Mouse (Mus musculus) layer of hippocampus, adult 9-11 months (tissue): ENCODE results near the gene Chsy1.

Experiments used
- DNase-seq: peaks from one replicate; pipeline ENCODE4 v3.0.0; 2022

Chsy1 gene

GRCm38 (mm10) chr7:66108961-66109854, at the start of gene Chsy1:
Chsy1 (plus strand) TSS chr7:66109515.
- peak; percentile 88 for DNase-seq

- DNase-seq: peak; percentile 83
These were observed 49.0 kb upstream of the Chsy1 start for GRCm38 (mm10) chr7:66060066-66060956.

GRCm38 (mm10) chr7:66061057-66061456, 48.3 kb upstream of the Chsy1 start:
- DNase-seq: no peak

GRCm38 (mm10) chr7:66076411-66076810, 32.9 kb upstream of the Chsy1 start:
- peak; percentile 36 for DNase-seq

GRCm38 (mm10) chr7:66079364-66080230, 29.7 kb upstream of the Chsy1 start, which contains the start of gene Selenos:
Selenos (plus strand) TSS chr7:66079649.
- peak; percentile 97 for DNase-seq

- DNase-seq: no peak
These were observed 29.1 kb upstream of the Chsy1 start for GRCm38 (mm10) chr7:66080231-66080613.

GRCm38 (mm10) chr7:66083757-66084156, 25.6 kb upstream of the Chsy1 start:
- no peak for DNase-seq

- no peak for DNase-seq
These were observed 24.8 kb upstream of the Chsy1 start for GRCm38 (mm10) chr7:66084546-66084945.

GRCm38 (mm10) chr7:66087652-66088051, 21.7 kb upstream of the Chsy1 start:
- DNase-seq: peak; percentile 79

- DNase-seq: no peak
These were observed 21.2 kb upstream of the Chsy1 start for GRCm38 (mm10) chr7:66088077-66088476.

- DNase-seq: no peak
These were observed 18.6 kb upstream of the Chsy1 start for GRCm38 (mm10) chr7:66090676-66091190.

- no peak for DNase-seq
These were observed 17.8 kb upstream of the Chsy1 start for GRCm38 (mm10) chr7:66091553-66091952.

GRCm38 (mm10) chr7:66092656-66093055, 16.7 kb upstream of the Chsy1 start:
- no peak for DNase-seq

- DNase-seq: no peak
These were observed 15.2 kb upstream of the Chsy1 start for GRCm38 (mm10) chr7:66094141-66094540.

GRCm38 (mm10) chr7:66098803-66099202, 10.5 kb upstream of the Chsy1 start:
- no peak for DNase-seq

GRCm38 (mm10) chr7:66101866-66102265, 7.4 kb upstream of the Chsy1 start:
- no peak for DNase-seq

- DNase-seq: no peak
These were observed 4.8 kb upstream of the Chsy1 start for GRCm38 (mm10) chr7:66104531-66104930.

GRCm38 (mm10) chr7:66105771-66106170, 3.5 kb upstream of the Chsy1 start:
- no peak for DNase-seq

GRCm38 (mm10) chr7:66106581-66107056, 2.7 kb upstream of the Chsy1 start:
- DNase-seq: no peak

- DNase-seq: no peak
These were observed 2.1 kb upstream of the Chsy1 start for GRCm38 (mm10) chr7:66107206-66107605.

- no peak for DNase-seq
These were observed 1.4 kb upstream of the Chsy1 start for GRCm38 (mm10) chr7:66107930-66108329.
